Mouse (Mus musculus) intestine, embryonic 14.5 days (tissue): ENCODE measurements at regions not wholly inside any gene's neighbourhood (a gene's known extent, or its start where the extent isn't known, plus 50 kb on each side); places are given as distances from the start of the nearest gene placed in this dataset.
"Not testable (repeated sequence)": the region's sequence is repeated elsewhere in the genome, so short reads cannot be mapped to it uniquely, and the experiment has no call there.

ENCODE experiments used
- ATAC-seq: fragments of 200-750 bp; cut with Nextera tagmentation; replicated peaks from 2 replicates; pipeline ENCODE4 v1.8.0; 2017; ENCODE audit warnings: low read depth, moderate number of reproducible peaks, moderate TSS enrichment, moderate library complexity; ENCODE audit not compliant: low FRiP score, low TSS enrichment
- DNase-seq: peaks from one replicate; pipeline ENCODE4 v3.0.0-alpha.2; 2018; ENCODE audit warnings: low spot score
- H3K27ac ChIP-seq: fragments of 300-500 bp; sonication (generic); 2 replicates; pipeline ENCODE4 v1.5.1; 2014; ENCODE audit warnings: low read depth, mild to moderate bottlenecking, control low read depth
- H3K27me3 ChIP-seq: fragments of 300-500 bp; sonication (generic); replicated peaks from 2 replicates; pipeline ENCODE4 v1.6.1; 2014; ENCODE audit warnings: low read length, control low read depth; ENCODE audit not compliant: control insufficient read depth, insufficient read depth
- H3K36me3 ChIP-seq: fragments of 300-500 bp; sonication (generic); 2 replicates; pipeline ENCODE4 v1.6.1; 2014; ENCODE audit warnings: low read length, control low read depth; ENCODE audit not compliant: control insufficient read depth, insufficient read depth
- H3K4me1 ChIP-seq: fragments of 300-500 bp; sonication (generic); replicated peaks from 2 replicates; pipeline ENCODE4 v1.6.1; 2014; ENCODE audit warnings: low read length, control low read depth, mixed read lengths; ENCODE audit not compliant: control insufficient read depth, insufficient read depth
- H3K4me2 ChIP-seq: fragments of 300-500 bp; sonication (generic); 2 replicates; pipeline ENCODE4 v1.6.1; 2014; ENCODE audit warnings: low read length
- H3K4me3 ChIP-seq: fragments of 300-500 bp; sonication (generic); 2 replicates; pipeline ENCODE4 v1.5.1; 2014; ENCODE audit warnings: low read depth, low read length, control low read depth, mixed read lengths
- H3K9ac ChIP-seq: fragments of 300-500 bp; sonication (generic); 2 replicates; pipeline ENCODE4 v1.6.1; 2014; ENCODE audit warnings: mild to moderate bottlenecking, low read length
- H3K9me3 ChIP-seq: fragments of 300-500 bp; sonication (generic); 2 replicates; pipeline ENCODE4 v1.6.1; 2016; ENCODE audit warnings: low read length, control low read depth; ENCODE audit not compliant: control insufficient read depth
- WGBS: fragments of 180-500 bp; shearing (Covaris S2); extraction: QIAGEN DNeasy Blood & Tissue Kit; methylation state at CpG from one replicate; pipeline ENCODE4 v1.1.7; 2014; 5-methylcytosine and 5-hydroxymethylcytosine counted together

GRCm38 (mm10) chr4:23341240-23341639 lies 853.1 kb upstream of the Pou3f2 start:
- 72% methylated on average over 8 of the region's 8 CpGs for WGBS
- H3K9me3 ChIP-seq: no peaks in the 10 kb centered on the region
- no peak for ATAC-seq
- H3K4me1 ChIP-seq: no peaks in the 10 kb centered on the region
- no peaks in the 10 kb centered on the region for H3K36me3 ChIP-seq
- H3K9ac ChIP-seq: no peak overlapping the region
- no peak overlapping the region for H3K4me3 ChIP-seq
- H3K27ac ChIP-seq: no peak overlapping the region
- no peak for DNase-seq
- H3K4me2 ChIP-seq: no peak overlapping the region
- H3K27me3 ChIP-seq: no peaks in the 10 kb centered on the region

GRCm38 (mm10) chr4:23338481-23338880 lies 850.3 kb upstream of the Pou3f2 start:
- WGBS: 71% methylated on average over 5 of the region's 5 CpGs
- ATAC-seq (no peak), DNase-seq (no peak)
- H3K4me1 ChIP-seq: no peaks in the 10 kb centered on the region
- H3K9me3 ChIP-seq: no peaks in the 10 kb centered on the region
- no peaks in the 10 kb centered on the region for H3K27me3 ChIP-seq
- no peak overlapping the region for H3K4me3 ChIP-seq
- H3K9ac ChIP-seq: no peak overlapping the region
- H3K36me3 ChIP-seq: no peaks in the 10 kb centered on the region
- H3K4me2 ChIP-seq: no peak overlapping the region
- no peak overlapping the region for H3K27ac ChIP-seq

GRCm38 (mm10) chr4:23300617-23301016 lies 812.5 kb upstream of the Pou3f2 start:
- ATAC-seq (no peak), DNase-seq (no peak)
- Histone ChIP-seq H3K9me3 (no peaks in the 10 kb centered on the region), H3K9ac (no peak overlapping the region), H3K36me3 (no peaks in the 10 kb centered on the region), H3K4me2 (no peak overlapping the region), H3K4me3 (no peak overlapping the region), H3K27ac (no peak overlapping the region), H3K4me1 (no peaks in the 10 kb centered on the region), H3K27me3 (no peaks in the 10 kb centered on the region)
- WGBS: 17% methylated on average over 2 of the region's 2 CpGs

GRCm38 (mm10) chr4:23280087-23280486 lies 791.9 kb upstream of the Pou3f2 start:
- Histone ChIP-seq H3K9ac (no peak overlapping the region), H3K27me3 (no peaks in the 10 kb centered on the region), H3K36me3 (no peaks in the 10 kb centered on the region), H3K4me3 (no peak overlapping the region), H3K4me2 (no peak overlapping the region), H3K4me1 (no peaks in the 10 kb centered on the region), H3K9me3 (no peaks in the 10 kb centered on the region), H3K27ac (no peak overlapping the region)
- WGBS: 71% methylated on average over 6 of the region's 6 CpGs
- ATAC-seq: no peak
- no peak for DNase-seq

GRCm38 (mm10) chr4:23275203-23275602 lies 787.0 kb upstream of the Pou3f2 start:
- WGBS: 72% methylated on average over 5 of the region's 5 CpGs
- Histone ChIP-seq H3K4me3 (no peak overlapping the region), H3K4me2 (no peak overlapping the region), H3K27me3 (no peaks in the 10 kb centered on the region), H3K27ac (no peak overlapping the region), H3K36me3 (no peaks in the 10 kb centered on the region), H3K9ac (no peak overlapping the region), H3K9me3 (no peaks in the 10 kb centered on the region), H3K4me1 (no peaks in the 10 kb centered on the region)
- ATAC-seq: no peak
- no peak for DNase-seq

- Histone ChIP-seq H3K9ac (no peak overlapping the region), H3K27me3 (no peaks in the 10 kb centered on the region), H3K4me1 (no peaks in the 10 kb centered on the region), H3K9me3 (no peaks in the 10 kb centered on the region), H3K4me2 (no peak overlapping the region), H3K27ac (no peak overlapping the region), H3K4me3 (no peak overlapping the region), H3K36me3 (no peaks in the 10 kb centered on the region)
- DNase-seq: no peak
- no peak for ATAC-seq
These were observed 783.8 kb upstream of the Pou3f2 start for GRCm38 (mm10) chr4:23271947-23272346.

GRCm38 (mm10) chr4:23260371-23260770 lies 772.2 kb upstream of the Pou3f2 start:
- no peak overlapping the region for H3K27ac ChIP-seq
- ATAC-seq (no peak), DNase-seq (no peak)
- WGBS: 92% methylated on average over 4 of the region's 4 CpGs
- no peaks in the 10 kb centered on the region for H3K9me3 ChIP-seq
- H3K36me3 ChIP-seq: no peaks in the 10 kb centered on the region
- no peak overlapping the region for H3K4me2 ChIP-seq
- H3K4me3 ChIP-seq: no peak overlapping the region
- H3K9ac ChIP-seq: no peak overlapping the region
- H3K27me3 ChIP-seq: no peaks in the 10 kb centered on the region
- no peaks in the 10 kb centered on the region for H3K4me1 ChIP-seq

- H3K4me1 ChIP-seq: no peaks in the 10 kb centered on the region
- no peak overlapping the region for H3K4me3 ChIP-seq
- ATAC-seq: no peak
- 44% methylated on average over 1 of the region's 1 CpGs for WGBS
- H3K27me3 ChIP-seq: no peaks in the 10 kb centered on the region
- no peak overlapping the region for H3K4me2 ChIP-seq
- no peaks in the 10 kb centered on the region for H3K36me3 ChIP-seq
- no peak overlapping the region for H3K27ac ChIP-seq
- H3K9ac ChIP-seq: no peak overlapping the region
- no peaks in the 10 kb centered on the region for H3K9me3 ChIP-seq
- DNase-seq: no peak
These were observed 746.8 kb upstream of the Pou3f2 start for GRCm38 (mm10) chr4:23234960-23235359.

- WGBS: 95% methylated on average over 1 of the region's 1 CpGs
- ATAC-seq, H3K4me3 ChIP-seq, H3K9ac ChIP-seq, H3K36me3 ChIP-seq, H3K4me1 ChIP-seq, DNase-seq, H3K4me2 ChIP-seq, H3K27ac ChIP-seq, H3K9me3 ChIP-seq, H3K27me3 ChIP-seq: not testable (repeated sequence)
These were observed 706.6 kb upstream of the Pou3f2 start for GRCm38 (mm10) chr4:23194756-23195155.
